Mouse (Mus musculus) NIH3T3 (cell line): ENCODE results near the gene Aebp1.

Experiments
- DNase-seq: peaks from one replicate; pipeline ENCODE4 v3.0.0-alpha.2; 2012; ENCODE audit warnings: low read depth

The Aebp1 gene

GRCm38 (mm10) chr11:5893807-5894206 lies 32.1 kb downstream of the Aebp1 start:
- no peak for DNase-seq

GRCm38 (mm10) chr11:5897230-5897629 lies 35.5 kb downstream of the Aebp1 start:
- no peak for DNase-seq

- DNase-seq, result no peak
Observed at GRCm38 (mm10) chr11:5897839-5898238, 36.1 kb downstream of the Aebp1 start.

- no peak for DNase-seq
Observed at GRCm38 (mm10) chr11:5898531-5898930, 36.8 kb downstream of the Aebp1 start, which contains the start of gene Myl7. Gene Myl7 (minus strand): TSS chr11:5898782.

- DNase-seq, result no peak
Observed at GRCm38 (mm10) chr11:5899286-5899685, 37.5 kb downstream of the Aebp1 start.

GRCm38 (mm10) chr11:5901320-5901719 lies 39.6 kb downstream of the Aebp1 start:
- no peak for DNase-seq

- DNase-seq, result no peak
Observed at GRCm38 (mm10) chr11:5901950-5902349, 40.2 kb downstream of the Aebp1 start.

- no peak for DNase-seq
Observed at GRCm38 (mm10) chr11:5902390-5902789, 40.6 kb downstream of the Aebp1 start.

GRCm38 (mm10) chr11:5903844-5904243 lies 42.1 kb downstream of the Aebp1 start:
- no peak for DNase-seq

GRCm38 (mm10) chr11:5904357-5904756 lies 42.6 kb downstream of the Aebp1 start:
- no peak for DNase-seq

- DNase-seq, result no peak
Observed at GRCm38 (mm10) chr11:5904871-5905270, 43.1 kb downstream of the Aebp1 start.

GRCm38 (mm10) chr11:5905778-5906518 lies 44.2 kb downstream of the Aebp1 start:
- no peak for DNase-seq

- DNase-seq, result no peak
Observed at GRCm38 (mm10) chr11:5907096-5907495, 45.3 kb downstream of the Aebp1 start.

- DNase-seq, result no peak
Observed at GRCm38 (mm10) chr11:5908642-5909041, 46.9 kb downstream of the Aebp1 start.

GRCm38 (mm10) chr11:5912635-5913034 lies 50.9 kb downstream of the Aebp1 start:
- DNase-seq, result peak; percentile 89

GRCm38 (mm10) chr11:5913256-5913655 lies 51.5 kb downstream of the Aebp1 start:
- DNase-seq, result peak; percentile 38

GRCm38 (mm10) chr11:5913936-5914335 lies 52.2 kb downstream of the Aebp1 start:
- no peak for DNase-seq

- DNase-seq, result no peak
Observed at GRCm38 (mm10) chr11:5914940-5915339, 53.2 kb downstream of the Aebp1 start.

- DNase-seq, result peak; percentile 39
Observed at GRCm38 (mm10) chr11:5915429-5916177, 53.9 kb downstream of the Aebp1 start.

- DNase-seq, result no peak
Observed at GRCm38 (mm10) chr11:5916178-5916548, 54.4 kb downstream of the Aebp1 start.

- DNase-seq, result peak; percentile 88
Observed at GRCm38 (mm10) chr11:5918111-5918510, 56.4 kb downstream of the Aebp1 start.

GRCm38 (mm10) chr11:5919606-5920005 lies 57.9 kb downstream of the Aebp1 start:
- DNase-seq, result no peak

- no peak for DNase-seq
Observed at GRCm38 (mm10) chr11:5920323-5920960, 58.7 kb downstream of the Aebp1 start.
